Mouse (Mus musculus) megakaryocyte progenitor cell, adult 5-6 weeks (primary cell): Measurements from ENCODE around the gene Abcb6. TPM values are rescaled to one million over a fixed set of nuclear protein-coding genes. Genes with fewer than 3 reads are reported as not detected.

ENCODE experiments used
- total RNA-seq, 2 experiments: library from RNA; stranded (forward) in 1 of 2; stranded (reverse) in 1 of 2; fragments of 157-497, 149-512 nt in 1 of 2; fragments of 200-1000 nt in 1 of 2; gene quantifications; 2 replicates each; pipeline versions ENCODE4 v1.2.3 to v1.2.4; 2015 to 2017

Gene Abcb6
- total RNA-seq, 2 experiments from 2014 or later, result 10.0 to 10.3 TPM

Other genes starting within 250 kb of the Abcb6 start
- not detected in 2 replicates for gene Cfap65, start 244.8 kb downstream of the Abcb6 start, total RNA-seq (2015)
- gene Cfap65, start 244.8 kb downstream of the Abcb6 start, total RNA-seq (2017), result not detected in 2 replicates
- gene Ihh, start 228.7 kb downstream of the Abcb6 start, total RNA-seq (2015), result 0.07 TPM in 1 of 2 replicates, not detected in the other
- not detected in 2 replicates for gene Ihh, start 228.7 kb downstream of the Abcb6 start, total RNA-seq (2017)
- 9.3 and 11.1 TPM in 2 replicates for gene Nhej1, start 55.2 kb downstream of the Abcb6 start, total RNA-seq (2015)
- gene Nhej1, start 55.2 kb downstream of the Abcb6 start, total RNA-seq (2017), result 10.4 and 12.6 TPM in 2 replicates
- gene Slc23a3, start 46.5 kb downstream of the Abcb6 start, total RNA-seq (2015), result 0.15 and 0.44 TPM in 2 replicates
- not detected in 2 replicates for gene Slc23a3, start 46.5 kb downstream of the Abcb6 start, total RNA-seq (2017)
- gene Cnppd1, start 37.7 kb downstream of the Abcb6 start, total RNA-seq (2015), result 16.8 and 17.2 TPM in 2 replicates
- gene Cnppd1, start 37.7 kb downstream of the Abcb6 start, total RNA-seq (2017), result 40.3 and 52.9 TPM in 2 replicates
- gene Retreg2, start 37.6 kb downstream of the Abcb6 start, total RNA-seq (2015), result 40.8 and 47.4 TPM in 2 replicates
- gene Retreg2, start 37.6 kb downstream of the Abcb6 start, total RNA-seq (2017), result 42.3 and 50.2 TPM in 2 replicates
- 20.2 and 21.5 TPM in 2 replicates for gene Zfand2b, start 11.7 kb downstream of the Abcb6 start, total RNA-seq (2015)
- gene Zfand2b, start 11.7 kb downstream of the Abcb6 start, total RNA-seq (2017), result 24.4 and 24.7 TPM in 2 replicates
- 7.7 and 7.8 TPM in 2 replicates for gene Ankzf1, start 11.8 kb upstream of the Abcb6 start, total RNA-seq (2015)
- gene Ankzf1, start 11.8 kb upstream of the Abcb6 start, total RNA-seq (2017), result 21.7 and 27.0 TPM in 2 replicates
- gene Atg9a, start 11.8 kb upstream of the Abcb6 start, total RNA-seq (2015), result 14.5 and 18.2 TPM in 2 replicates
- gene Atg9a, start 11.8 kb upstream of the Abcb6 start, total RNA-seq (2017), result 7.2 and 9.5 TPM in 2 replicates
- gene Glb1l, start 30.4 kb upstream of the Abcb6 start, total RNA-seq (2015), result 24.2 and 31.9 TPM in 2 replicates
- 12.3 and 13.7 TPM in 2 replicates for gene Glb1l, start 30.4 kb upstream of the Abcb6 start, total RNA-seq (2017)
- 208 and 214 TPM in 2 replicates for gene Stk16, start 30.4 kb upstream of the Abcb6 start, total RNA-seq (2015)
- 135 and 187 TPM in 2 replicates for gene Stk16, start 30.4 kb upstream of the Abcb6 start, total RNA-seq (2017)
- 777 and 847 TPM in 2 replicates for gene Tuba4a, start 39.5 kb upstream of the Abcb6 start, total RNA-seq (2015)
- gene Tuba4a, start 39.5 kb upstream of the Abcb6 start, total RNA-seq (2017), result 369 and 385 TPM in 2 replicates
- gene A630095N17Rik, start 51.7 kb upstream of the Abcb6 start, total RNA-seq (2015), result 0.56 and 1.2 TPM in 2 replicates
- gene A630095N17Rik, start 51.7 kb upstream of the Abcb6 start, total RNA-seq (2017), result 1.2 TPM in 1 of 2 replicates, not detected in the other
- gene Dnajb2, start 56.0 kb upstream of the Abcb6 start, total RNA-seq (2015), result 1.3 and 1.8 TPM in 2 replicates
- 1.9 and 6.4 TPM in 2 replicates for gene Dnajb2, start 56.0 kb upstream of the Abcb6 start, total RNA-seq (2017)
- 0.12 and 0.15 TPM in 2 replicates for gene Ptprn, start 84.1 kb upstream of the Abcb6 start, total RNA-seq (2015)
- 0.10 TPM in 1 of 2 replicates, not detected in the other for gene Ptprn, start 84.1 kb upstream of the Abcb6 start, total RNA-seq (2017)
- not detected in 2 replicates for gene Resp18, start 98.0 kb upstream of the Abcb6 start, total RNA-seq (2015)
- not detected in 2 replicates for gene Resp18, start 98.0 kb upstream of the Abcb6 start, total RNA-seq (2017)
- gene Dnpep, start 137.6 kb upstream of the Abcb6 start, total RNA-seq (2015), result 31.3 and 39.7 TPM in 2 replicates
- 36.4 and 41.7 TPM in 2 replicates for gene Dnpep, start 137.6 kb upstream of the Abcb6 start, total RNA-seq (2017)
- gene Des, start 179.9 kb upstream of the Abcb6 start, total RNA-seq (2015), result not detected in 2 replicates
- not detected in 2 replicates for gene Des, start 179.9 kb upstream of the Abcb6 start, total RNA-seq (2017)
- gene Speg, start 194.9 kb upstream of the Abcb6 start, total RNA-seq (2015), result not detected in 2 replicates
- gene Speg, start 194.9 kb upstream of the Abcb6 start, total RNA-seq (2017), result not detected in 2 replicates